Mouse (Mus musculus): ENCODE results near the gene Sorcs3.

GRCm38 (mm10) chr19:48850466-48850865 is 644.6 kb downstream of the Sorcs3 start:
- TF ChIP-seq CTCF (IDR thresholded peaks at IDR 0.05) (no peak), POLR2A (IDR thresholded peaks at IDR 0.05; ENCODE audit: insufficient read depth, low read depth, low read length) (no peak), EP300 (IDR thresholded peaks at IDR 0.05; ENCODE audit: insufficient read depth, low read depth, low read length) (no peak)

All from heart, adult 2 months (tissue).